In genomic region chr2:109960246-109960645, GRCm38 (mm10) we compare ENCODE assay signal across 15 mouse cellular contexts. TPM values are rescaled to one million over a fixed set of nuclear protein-coding genes. Genes with fewer than 3 reads are reported as not detected.
DNase-seq lines count a peak whose midpoint lies in the region; ATAC-seq and TF ChIP-seq lines count a peak whose summit lies in the region.
"Had no signal": no experiment of that assay in that cellular context is flagged by ENCODE, and none has a peak within 500 bp of the region (broad histone marks: within the 10 kb centered on the region; RNA-seq: fewer than 3 reads in every experiment).

No protein-coding gene starts in this region.

- peaks cover 13% of the 10 kb centered on the region for H3K79me3 ChIP-seq in C2C12 (ENCODE audit: low read depth)

- no peak overlapping the region for H3ac ChIP-seq in C2C12 (ENCODE audit: control insufficient read depth, insufficient read length, low read depth)

- no peak for TF ChIP-seq CTCF in C2C12 (IDR thresholded peaks at IDR 0.05; ENCODE audit: control insufficient read depth, insufficient read depth, insufficient read length)
- TF ChIP-seq CTCF in intestine, postnatal 0 days (IDR thresholded peaks at IDR 0.05; ENCODE audit: low read depth), result no peak

- no peaks in the 10 kb centered on the region for H3K36me3 ChIP-seq in C2C12 (ENCODE audit: control insufficient read depth, insufficient read depth)
- H3K36me3 ChIP-seq in forebrain, embryonic 12.5 days (replicated peaks), result no peaks in the 10 kb centered on the region
- no peaks in the 10 kb centered on the region for H3K36me3 ChIP-seq in hindbrain, embryonic 15.5 days
- H3K36me3 ChIP-seq in kidney, embryonic 14.5 days (ENCODE audit: control insufficient read depth, insufficient read depth, low read length), result no peaks in the 10 kb centered on the region
- H3K36me3 ChIP-seq in intestine, postnatal 0 days (ENCODE audit: control insufficient read depth, insufficient read depth), result no peaks in the 10 kb centered on the region
- H3K36me3 ChIP-seq: G1E; kidney, embryonic 15.5 days had no signal

- DNase-seq in heart, adult 11 months, result peak; percentile 23
- no peak for DNase-seq in heart, postnatal 4 days
- no peak for DNase-seq in lung, postnatal 4 days
- DNase-seq: cerebellum, postnatal 25 days; left cerebral cortex, postnatal 4 days; liver, postnatal 0 days; right cerebral cortex, postnatal 14 days; thymus, postnatal 36 days had no signal

- no peak overlapping the region for H3K27ac ChIP-seq in forebrain, embryonic 12.5 days
- H3K27ac ChIP-seq in hindbrain, embryonic 15.5 days (replicated peaks), result no peak overlapping the region
- H3K27ac ChIP-seq in kidney, embryonic 14.5 days (ENCODE audit: low read depth, low read length), result no peak overlapping the region
- no peak overlapping the region for H3K27ac ChIP-seq in intestine, postnatal 0 days (ENCODE audit: low read depth, low read length)
- H3K27ac ChIP-seq: kidney, embryonic 15.5 days had no signal

- H3K4me1 ChIP-seq in forebrain, embryonic 12.5 days, result peaks cover 21% of the 10 kb centered on the region
- H3K4me1 ChIP-seq in hindbrain, embryonic 15.5 days (replicated peaks), result peaks cover 16% of the 10 kb centered on the region
- peaks cover 6% of the 10 kb centered on the region; the same call in 1 of the 2 replicates for H3K4me1 ChIP-seq in kidney, embryonic 14.5 days (ENCODE audit: control insufficient read depth, insufficient read depth, low read length)
- peaks cover 8% of the 10 kb centered on the region for H3K4me1 ChIP-seq in intestine, postnatal 0 days (replicated peaks; ENCODE audit: control insufficient read depth, insufficient read depth, low read length)

- H3K9ac ChIP-seq in forebrain, embryonic 12.5 days, result no peak overlapping the region
- H3K9ac ChIP-seq in hindbrain, embryonic 15.5 days, result no peak overlapping the region
- H3K9ac ChIP-seq in kidney, embryonic 14.5 days (ENCODE audit: low read depth, low read length), result no peak overlapping the region
- H3K9ac ChIP-seq in intestine, postnatal 0 days (ENCODE audit: low read depth, low read length), result no peak overlapping the region
- H3K9ac ChIP-seq: kidney, embryonic 15.5 days; liver, postnatal 0 days had no signal

- H3K27me3 ChIP-seq in C2C12 (ENCODE audit: control insufficient read depth, insufficient read depth, insufficient read length), result no peaks in the 10 kb centered on the region
- H3K27me3 ChIP-seq in forebrain, embryonic 12.5 days, result peaks cover 60% of the 10 kb centered on the region
- H3K27me3 ChIP-seq in hindbrain, embryonic 15.5 days, result no peaks in the 10 kb centered on the region
- no peaks in the 10 kb centered on the region for H3K27me3 ChIP-seq in kidney, embryonic 14.5 days (ENCODE audit: control insufficient read depth, insufficient read depth, low read length)
- no peaks in the 10 kb centered on the region for H3K27me3 ChIP-seq in intestine, postnatal 0 days (replicated peaks; ENCODE audit: control insufficient read depth, insufficient read depth, low read length)
- H3K27me3 ChIP-seq: kidney, embryonic 15.5 days had no signal

- WGBS in forebrain, embryonic 12.5 days, result 24% methylated on average over 3 of the region's 3 CpGs
- 18% methylated on average over 3 of the region's 3 CpGs for WGBS in hindbrain, embryonic 15.5 days
- 74% methylated on average over 3 of the region's 3 CpGs for WGBS in kidney, embryonic 14.5 days
- 67% methylated on average over 3 of the region's 3 CpGs for WGBS in intestine, postnatal 0 days

- ATAC-seq in forebrain, embryonic 12.5 days (ENCODE audit: low FRiP score), result peak; percentile 87
- peak; percentile 45; the same call in 1 of the 2 replicates for ATAC-seq in hindbrain, embryonic 15.5 days (ENCODE audit: low FRiP score, low read depth)
- no peak for ATAC-seq in kidney, embryonic 14.5 days (ENCODE audit: low FRiP score, low TSS enrichment)
- ATAC-seq in intestine, postnatal 0 days, result no peak
- ATAC-seq: liver, postnatal 0 days had no signal

- H3K79me2 ChIP-seq in C2C12 (ENCODE audit: control insufficient read depth, insufficient read depth), result peaks cover 50% of the 10 kb centered on the region

- H3K4me2 ChIP-seq in forebrain, embryonic 12.5 days, result no peak overlapping the region
- no peak overlapping the region for H3K4me2 ChIP-seq in hindbrain, embryonic 15.5 days
- no peak overlapping the region for H3K4me2 ChIP-seq in kidney, embryonic 14.5 days (replicated peaks; ENCODE audit: low read depth, low read length)
- H3K4me2 ChIP-seq in intestine, postnatal 0 days (replicated peaks; ENCODE audit: low read depth), result no peak overlapping the region
- H3K4me2 ChIP-seq: kidney, embryonic 15.5 days had no signal

- H3K9me3 ChIP-seq in forebrain, embryonic 12.5 days, result no peaks in the 10 kb centered on the region
- H3K9me3 ChIP-seq in hindbrain, embryonic 15.5 days, result no peaks in the 10 kb centered on the region
- H3K9me3 ChIP-seq in kidney, embryonic 14.5 days (ENCODE audit: control insufficient read depth, low read length), result no peaks in the 10 kb centered on the region
- H3K9me3 ChIP-seq in intestine, postnatal 0 days (ENCODE audit: control insufficient read depth), result no peaks in the 10 kb centered on the region
- H3K9me3 ChIP-seq: G1E; kidney, embryonic 15.5 days had no signal

- no peak overlapping the region for H3K4me3 ChIP-seq in C2C12 (ENCODE audit: insufficient read depth, poor library complexity, severe bottlenecking)
- H3K4me3 ChIP-seq in forebrain, embryonic 12.5 days (replicated peaks), result no peak overlapping the region
- H3K4me3 ChIP-seq in hindbrain, embryonic 15.5 days, result no peak overlapping the region
- no peak overlapping the region for H3K4me3 ChIP-seq in kidney, embryonic 14.5 days (ENCODE audit: low read length)
- no peak overlapping the region for H3K4me3 ChIP-seq in intestine, postnatal 0 days (ENCODE audit: low read depth, low read length)
- H3K4me3 ChIP-seq: kidney, embryonic 15.5 days had no signal

TF ChIP-seq in C2C12, 6 proteins besides CTCF, POLR2A, EP300 and RAD21:
- TF ChIP-seq CEBPB (IDR thresholded peaks at IDR 0.05; ENCODE audit: low read depth) (no peak), MYOG (IDR thresholded peaks at IDR 0.05; ENCODE audit: control insufficient read depth, extremely low read depth, insufficient read length) (no peak), MYOD1 (IDR thresholded peaks at IDR 0.05; ENCODE audit: control insufficient read depth, insufficient read length, low read depth) (peak; percentile 23)

RNA-seq across cellular contexts. Expression of gene Lgr4, which starts 42.8 kb away (rescaled TPM):
- total RNA-seq in heart, postnatal 4 days (2021), result 10 to 100 TPM; 44.6 to 49.1 TPM
- 6.7 TPM for polyA plus RNA-seq in C2C12 (2012; fragmentation: generic; extraction: Trizol)
- 7.8 and 8.7 TPM in 2 replicates for polyA plus RNA-seq in forebrain, embryonic 12.5 days (2016; fragmentation: Nextera tagmentation; extraction: Ambion mirVana)
- 8.0 and 8.6 TPM in 2 replicates for polyA plus RNA-seq in hindbrain, embryonic 15.5 days (2015; fragmentation: Nextera tagmentation; extraction: Ambion mirVana)
- 41.7 and 44.5 TPM in 2 replicates for polyA plus RNA-seq in kidney, embryonic 14.5 days (2014; fragmentation: Nextera tagmentation; extraction: Ambion mirVana)
- 15.0 and 15.9 TPM in 2 replicates for polyA plus RNA-seq in intestine, postnatal 0 days (2015; fragmentation: Nextera tagmentation; extraction: Ambion mirVana)

RNA-seq across cellular contexts. Expression of gene Ccdc34, which starts 57.4 kb away (rescaled TPM):
- total RNA-seq in heart, postnatal 4 days (2021), result 10 to 100 TPM; 25.8 to 27.3 TPM
- 18.5 TPM for polyA plus RNA-seq in C2C12 (2012; fragmentation: generic; extraction: Trizol)
- polyA plus RNA-seq in forebrain, embryonic 12.5 days (2016; fragmentation: Nextera tagmentation; extraction: Ambion mirVana), result 66.8 and 68.5 TPM in 2 replicates
- 29.5 and 31.2 TPM in 2 replicates for polyA plus RNA-seq in hindbrain, embryonic 15.5 days (2015; fragmentation: Nextera tagmentation; extraction: Ambion mirVana)
- 59.7 and 75.0 TPM in 2 replicates for polyA plus RNA-seq in kidney, embryonic 14.5 days (2014; fragmentation: Nextera tagmentation; extraction: Ambion mirVana)
- 25.3 TPM in 2 replicates for polyA plus RNA-seq in intestine, postnatal 0 days (2015; fragmentation: Nextera tagmentation; extraction: Ambion mirVana)

Comparison
In these comparisons a context has a peak if more than half of its experiments do, and no peak if none do; other contexts are left out.
1. ATAC-seq: peak in forebrain, embryonic 12.5 days (single experiment) and hindbrain, embryonic 15.5 days (single experiment); none in kidney, embryonic 14.5 days (single experiment) and intestine, postnatal 0 days (single experiment).